Mouse (Mus musculus): ENCODE results near the gene Galnt3. TPM values are rescaled to one million over a fixed set of nuclear protein-coding genes. Genes with fewer than 3 reads are reported as not detected.

The Galnt3 gene
- total and polyA plus RNA-seq, 3 experiments, result 0.13 to 0.59 TPM; not detected in 1

- TF ChIP-seq CTCF (IDR thresholded peaks at IDR 0.05) (no peak), POLR2A (IDR thresholded peaks at IDR 0.05; ENCODE audit: insufficient read depth, low read depth, low read length) (no peak), EP300 (IDR thresholded peaks at IDR 0.05; ENCODE audit: insufficient read depth, low read depth, low read length) (no peak)
Observed at GRCm38 (mm10) chr2:66126936-66127335, 2.1 kb upstream of the Galnt3 start.

GRCm38 (mm10) chr2:66123756-66124589 lies 821 bp downstream of the Galnt3 start:
- Histone ChIP-seq H3K9ac (ENCODE audit: low read depth, low read length) (0 out of 2 replicates have a peak overlapping the region, but pooled peaks have one; percentile 16), H3K27ac (no peak overlapping the region), H3K4me3 (peak overlapping the region; percentile 38), H3K4me1 (ENCODE audit: control insufficient read depth, insufficient read depth, low read length) (no peaks in the 10 kb centered on the region), H3K36me3 (ENCODE audit: control insufficient read depth, insufficient read depth, low read length) (no peaks in the 10 kb centered on the region), H3K79me2 (replicated peaks; ENCODE audit: control insufficient read depth, insufficient read depth, low read length) (no peaks in the 10 kb centered on the region), H3K27me3 (ENCODE audit: control insufficient read depth, insufficient read depth, low read length) (peaks cover 14% of the 10 kb centered on the region)
- WGBS, result 1% methylated on average over 53 of the region's 57 CpGs
- intact Hi-C loops (cut with DNase I), result no loop called here
- peak; percentile 7 to 23 for DNase-seq
- TF ChIP-seq POLR2A (IDR thresholded peaks at IDR 0.05; ENCODE audit: insufficient read depth, low read depth, low read length), result no peak
- no peak for TF ChIP-seq EP300 (IDR thresholded peaks at IDR 0.05; ENCODE audit: insufficient read depth, low read depth, low read length)
- no peak for TF ChIP-seq CTCF (IDR thresholded peaks at IDR 0.05)

More at GRCm38 (mm10) chr2:66126936-66127335, 2.1 kb upstream of the Galnt3 start:
- Histone ChIP-seq H3K4me3 (no peak overlapping the region), H3K27me3 (ENCODE audit: control insufficient read depth, insufficient read depth, low read length) (peaks cover 14% of the 10 kb centered on the region), H3K9ac (ENCODE audit: low read depth, low read length) (no peak overlapping the region), H3K4me1 (ENCODE audit: control insufficient read depth, insufficient read depth, low read length) (no peaks in the 10 kb centered on the region), H3K36me3 (ENCODE audit: control insufficient read depth, insufficient read depth, low read length) (no peaks in the 10 kb centered on the region), H3K79me2 (replicated peaks; ENCODE audit: control insufficient read depth, insufficient read depth, low read length) (no peaks in the 10 kb centered on the region), H3K27ac (no peak overlapping the region)
- 87% methylated on average over 4 of the region's 4 CpGs for WGBS
- DNase-seq, result no peak
- intact Hi-C loops (cut with DNase I), result no loop called here

GRCm38 (mm10) chr2:66117686-66118085 lies 7.1 kb downstream of the Galnt3 start:
- Histone ChIP-seq H3K27ac (no peak overlapping the region), H3K27me3 (ENCODE audit: control insufficient read depth, insufficient read depth, low read length) (no peaks in the 10 kb centered on the region), H3K4me1 (ENCODE audit: control insufficient read depth, insufficient read depth, low read length) (no peaks in the 10 kb centered on the region), H3K4me3 (no peak overlapping the region), H3K9ac (ENCODE audit: low read depth, low read length) (no peak overlapping the region), H3K79me2 (replicated peaks; ENCODE audit: control insufficient read depth, insufficient read depth, low read length) (no peaks in the 10 kb centered on the region), H3K36me3 (ENCODE audit: control insufficient read depth, insufficient read depth, low read length) (no peaks in the 10 kb centered on the region)
- peak; percentile 16 to 17 for DNase-seq
- TF ChIP-seq EP300 (IDR thresholded peaks at IDR 0.05; ENCODE audit: insufficient read depth, low read depth, low read length), result no peak
- TF ChIP-seq CTCF (IDR thresholded peaks at IDR 0.05), result no peak
- no peak for TF ChIP-seq POLR2A (IDR thresholded peaks at IDR 0.05; ENCODE audit: insufficient read depth, low read depth, low read length)
- intact Hi-C loops (cut with DNase I), result no loop called here
- WGBS, result 69% methylated on average over 3 of the region's 3 CpGs

- intact Hi-C loops (cut with DNase I), result no loop called here
- Histone ChIP-seq H3K27me3 (ENCODE audit: control insufficient read depth, insufficient read depth, low read length) (no peaks in the 10 kb centered on the region), H3K36me3 (ENCODE audit: control insufficient read depth, insufficient read depth, low read length) (no peaks in the 10 kb centered on the region), H3K4me3 (no peak overlapping the region), H3K4me1 (ENCODE audit: control insufficient read depth, insufficient read depth, low read length) (no peaks in the 10 kb centered on the region), H3K79me2 (replicated peaks; ENCODE audit: control insufficient read depth, insufficient read depth, low read length) (no peaks in the 10 kb centered on the region), H3K27ac (no peak overlapping the region), H3K9ac (ENCODE audit: low read depth, low read length) (no peak overlapping the region)
- TF ChIP-seq CTCF (IDR thresholded peaks at IDR 0.05) (no peak), EP300 (IDR thresholded peaks at IDR 0.05; ENCODE audit: insufficient read depth, low read depth, low read length) (no peak), POLR2A (IDR thresholded peaks at IDR 0.05; ENCODE audit: insufficient read depth, low read depth, low read length) (no peak)
- WGBS, result 95% methylated on average over 9 of the region's 9 CpGs
- DNase-seq, result no peak
Observed at GRCm38 (mm10) chr2:66107864-66108514, 16.8 kb downstream of the Galnt3 start.

- no peak overlapping the region for H3K27ac ChIP-seq
- no peaks in the 10 kb centered on the region for H3K4me1 ChIP-seq (ENCODE audit: control insufficient read depth, insufficient read depth, low read length)
Observed at GRCm38 (mm10) chr2:66103740-66104436, 20.9 kb downstream of the Galnt3 start.

More at GRCm38 (mm10) chr2:66103740-66104436, 20.9 kb downstream of the Galnt3 start:
- Histone ChIP-seq H3K9ac (ENCODE audit: low read depth, low read length) (no peak overlapping the region), H3K4me3 (no peak overlapping the region), H3K79me2 (replicated peaks; ENCODE audit: control insufficient read depth, insufficient read depth, low read length) (no peaks in the 10 kb centered on the region), H3K27me3 (ENCODE audit: control insufficient read depth, insufficient read depth, low read length) (no peaks in the 10 kb centered on the region), H3K36me3 (ENCODE audit: control insufficient read depth, insufficient read depth, low read length) (no peaks in the 10 kb centered on the region)
- intact Hi-C loops (cut with DNase I), result no loop called here
- DNase-seq, result no peak
- 57% methylated on average over 10 of the region's 10 CpGs for WGBS
- TF ChIP-seq POLR2A (IDR thresholded peaks at IDR 0.05; ENCODE audit: insufficient read depth, low read depth, low read length) (no peak), CTCF (IDR thresholded peaks at IDR 0.05) (no peak), EP300 (IDR thresholded peaks at IDR 0.05; ENCODE audit: insufficient read depth, low read depth, low read length) (no peak)
